Mouse (Mus musculus): ENCODE results near the gene Nedd1.
A peak's percentile ranks its signal among the peaks of the same experiment; 100 is the strongest.

Gene Nedd1

GRCm38 (mm10) chr10:92721771-92722619, at the start of gene Nedd1:
TSS of gene Nedd1 (minus strand) at chr10:92722420.
- DNase-seq (ENCODE audit: low spot score): peak; percentile 96

GRCm38 (mm10) chr10:92754359-92754758, 32.1 kb upstream of the Nedd1 start:
- DNase-seq (ENCODE audit: low spot score): no peak

- DNase-seq (ENCODE audit: low spot score): no peak
These were observed 8.1 kb upstream of the Nedd1 start for GRCm38 (mm10) chr10:92730339-92730738.

GRCm38 (mm10) chr10:92728723-92729122, 6.5 kb upstream of the Nedd1 start:
- no peak for DNase-seq (ENCODE audit: low spot score)

GRCm38 (mm10) chr10:92722620-92722988, 384 bp upstream of the Nedd1 start:
- no peak for DNase-seq (ENCODE audit: low spot score)

GRCm38 (mm10) chr10:92699032-92699431, 23.2 kb downstream of the Nedd1 start:
- no peak for DNase-seq (ENCODE audit: low spot score)

- no peak for DNase-seq (ENCODE audit: low spot score)
These were observed 47.2 kb downstream of the Nedd1 start for GRCm38 (mm10) chr10:92675056-92675455.

- no peak for DNase-seq (ENCODE audit: low spot score)
These were observed 50.3 kb downstream of the Nedd1 start for GRCm38 (mm10) chr10:92671906-92672305.

- DNase-seq (ENCODE audit: low spot score): no peak
These were observed 56.9 kb downstream of the Nedd1 start for GRCm38 (mm10) chr10:92665287-92665686.

GRCm38 (mm10) chr10:92653266-92653665, 69.0 kb downstream of the Nedd1 start:
- DNase-seq (ENCODE audit: low spot score): no peak

- no peak for DNase-seq (ENCODE audit: low spot score)
These were observed 69.8 kb downstream of the Nedd1 start for GRCm38 (mm10) chr10:92652399-92652920.

- no peak for DNase-seq (ENCODE audit: low spot score)
These were observed 71.0 kb downstream of the Nedd1 start for GRCm38 (mm10) chr10:92651266-92651665.

- no peak for DNase-seq (ENCODE audit: low spot score)
These were observed 73.1 kb downstream of the Nedd1 start for GRCm38 (mm10) chr10:92649096-92649495.

- no peak for DNase-seq (ENCODE audit: low spot score)
These were observed 74.5 kb downstream of the Nedd1 start for GRCm38 (mm10) chr10:92647691-92648090.

- no peak for DNase-seq (ENCODE audit: low spot score)
These were observed 78.2 kb downstream of the Nedd1 start for GRCm38 (mm10) chr10:92643995-92644394.

GRCm38 (mm10) chr10:92641032-92641431, 81.2 kb downstream of the Nedd1 start:
- no peak for DNase-seq (ENCODE audit: low spot score)

Measured in T-cell, adult 2 months (primary cell).